Mouse (Mus musculus): ENCODE data around the gene Rnf157. TPM values are rescaled to one million over a fixed set of nuclear protein-coding genes. Genes with fewer than 3 reads are reported as not detected.

Rnf157 gene
- polyA plus RNA-seq, 1 experiment from 2014 or later, result 36.8 TPM

DNA sequence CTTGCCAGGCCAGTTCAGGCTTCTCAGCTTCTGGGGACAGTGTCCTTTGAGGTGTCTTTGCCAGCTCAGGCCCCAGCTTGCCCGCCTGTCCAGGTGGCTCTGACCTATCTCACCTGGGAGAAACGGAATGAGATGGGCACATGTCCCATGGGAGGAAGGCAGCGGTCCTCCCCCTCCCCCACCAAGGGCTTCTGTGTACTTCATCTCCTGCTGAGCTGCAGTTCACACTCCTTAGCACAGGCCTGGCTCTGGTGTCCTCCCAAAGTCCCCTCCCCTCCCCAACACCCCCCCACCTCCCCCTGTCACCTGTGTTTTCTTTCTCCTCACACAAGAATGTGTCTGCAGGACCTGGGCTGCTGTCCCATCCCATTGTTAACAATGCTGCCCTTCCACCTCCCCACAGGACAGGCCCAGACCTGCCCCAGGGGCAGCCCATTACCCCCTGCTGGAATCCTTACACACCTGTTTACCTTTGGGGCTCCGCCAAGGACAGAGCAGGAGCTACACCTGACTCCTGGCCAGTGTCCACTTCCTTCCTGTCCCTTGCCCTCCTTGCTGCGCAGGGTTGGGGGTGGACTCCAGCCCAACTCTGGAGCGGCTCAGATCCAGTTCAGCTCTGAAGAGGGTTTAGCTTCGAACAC lies 85.7 kb downstream of the Rnf157 start:
- H3K4me2 ChIP-seq, result no peak overlapping the region
- ATAC-seq (ENCODE audit: low FRiP score), result no peak

DNA sequence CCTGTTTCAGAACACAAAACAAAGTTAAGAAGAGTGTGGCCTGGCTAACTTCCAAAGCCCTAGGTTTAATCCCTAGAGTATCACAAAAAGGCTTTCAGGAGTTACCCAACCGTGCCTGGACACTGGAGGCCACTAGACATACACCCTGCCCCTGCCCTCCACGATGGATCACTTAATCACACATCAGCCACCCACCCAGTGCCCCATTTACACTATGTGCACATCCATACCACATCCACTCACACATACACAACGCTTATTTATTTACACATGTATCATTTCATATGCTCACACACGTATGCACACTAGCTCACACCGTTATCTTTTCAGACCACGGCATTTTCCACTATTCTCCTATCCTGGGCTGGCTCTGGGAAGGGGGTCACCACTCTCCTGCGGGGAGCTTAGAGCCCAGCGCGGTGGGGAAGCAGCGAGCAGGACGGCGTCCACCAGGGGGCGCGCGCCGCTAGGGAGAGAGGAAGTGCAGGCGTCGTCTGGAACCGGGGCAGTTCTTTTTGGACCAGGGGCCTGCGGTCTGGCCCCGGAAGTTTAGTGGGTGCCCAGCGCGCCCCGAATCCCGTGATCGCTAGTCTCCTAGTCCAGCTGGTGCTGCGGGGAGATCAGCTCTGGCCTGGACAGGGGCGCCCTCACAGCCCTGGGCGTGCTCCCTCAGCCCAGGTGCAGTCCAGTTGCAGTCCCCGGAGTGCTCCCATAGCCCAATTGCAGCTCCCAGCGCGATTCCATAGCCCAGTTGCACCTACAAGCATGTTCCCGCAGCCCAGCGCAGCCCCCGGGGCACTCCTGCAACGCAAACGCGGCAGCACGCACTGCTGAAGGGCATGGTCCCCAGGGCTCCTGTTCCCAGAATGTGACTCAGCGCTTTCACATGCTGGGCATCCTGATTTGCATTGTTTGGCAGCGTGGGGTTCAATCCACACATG lies 93.8 kb downstream of the Rnf157 start:
- peaks cover 24% of the 10 kb centered on the region for H3K27me3 ChIP-seq
- H3K27ac ChIP-seq, result no peak overlapping the region
- 2% methylated on average over 41 of the region's 41 CpGs for WGBS
- peak overlapping the region; percentile 57 for H3K9ac ChIP-seq
- peak overlapping the region; percentile 73 for H3K4me2 ChIP-seq
- H3K36me3 ChIP-seq (replicated peaks), result no peaks in the 10 kb centered on the region
- no peaks in the 10 kb centered on the region for H3K9me3 ChIP-seq
- ATAC-seq (ENCODE audit: low FRiP score), result peak; percentile 85
- peaks cover 15% of the 10 kb centered on the region for H3K4me1 ChIP-seq
- peak overlapping the region; percentile 38 for H3K4me3 ChIP-seq (replicated peaks)

More for the DNA sequence above, 85.7 kb downstream of the Rnf157 start:
- WGBS, result 69% methylated on average over 7 of the region's 7 CpGs
- H3K36me3 ChIP-seq (replicated peaks), result no peaks in the 10 kb centered on the region
- H3K9me3 ChIP-seq, result no peaks in the 10 kb centered on the region
- H3K4me1 ChIP-seq, result peaks cover 35% of the 10 kb centered on the region
- no peak overlapping the region for H3K27ac ChIP-seq
- H3K27me3 ChIP-seq, result 0 out of 2 replicates have a peak, but pooled peaks cover 4% of the 10 kb centered on the region
- no peak overlapping the region for H3K4me3 ChIP-seq (replicated peaks)
- no peak overlapping the region for H3K9ac ChIP-seq

DNA sequence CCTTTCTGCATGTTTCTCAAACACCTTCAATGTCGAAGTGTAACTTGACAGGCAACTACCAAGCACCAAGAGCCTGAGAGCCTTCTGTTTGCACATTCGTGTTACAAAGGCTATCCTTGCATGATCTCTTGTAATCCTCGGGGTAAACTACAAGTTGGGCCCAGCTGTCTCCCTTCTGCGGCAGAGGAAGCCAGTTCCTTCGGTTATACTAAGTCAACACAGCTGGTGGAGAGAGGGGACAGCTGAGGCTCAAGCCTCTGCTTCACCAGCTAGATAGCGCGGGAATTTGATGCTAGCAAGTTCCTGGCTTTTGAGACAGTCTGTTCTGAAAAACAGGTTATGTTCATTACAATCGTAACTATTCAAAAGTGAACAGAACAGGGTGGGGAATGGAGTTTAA lies 100.5 kb downstream of the Rnf157 start:
- no peak overlapping the region for H3K4me3 ChIP-seq (replicated peaks)
- no peak overlapping the region for H3K27ac ChIP-seq
- H3K36me3 ChIP-seq (replicated peaks), result no peaks in the 10 kb centered on the region
- H3K4me2 ChIP-seq, result no peak overlapping the region
- H3K4me1 ChIP-seq, result peaks cover 5% of the 10 kb centered on the region; the same call in 1 of the 2 replicates
- peaks cover 24% of the 10 kb centered on the region for H3K27me3 ChIP-seq
- no peak for ATAC-seq (ENCODE audit: low FRiP score)
- no peak overlapping the region for H3K9ac ChIP-seq
- H3K9me3 ChIP-seq, result no peaks in the 10 kb centered on the region
- 78% methylated on average over 8 of the region's 8 CpGs for WGBS

DNA sequence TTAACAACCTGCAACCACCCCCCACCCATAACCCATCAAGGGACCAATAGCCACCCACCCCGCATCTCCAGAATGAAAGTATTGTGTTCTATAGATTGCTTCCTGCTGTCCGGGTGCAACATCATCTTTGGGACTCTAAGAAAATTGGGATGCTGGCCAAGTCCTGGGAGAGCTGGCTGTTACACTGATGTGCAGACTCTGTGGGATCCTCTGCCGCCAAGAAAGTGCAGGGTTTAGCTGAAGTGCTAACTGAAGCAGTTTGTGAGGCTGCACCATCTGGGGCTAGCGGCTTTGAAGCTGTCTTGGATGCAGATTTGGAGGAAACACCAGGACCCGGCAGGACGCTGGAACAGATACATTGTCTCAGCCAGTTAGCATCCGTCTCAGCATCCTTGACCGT lies 101.7 kb downstream of the Rnf157 start:
- no peak overlapping the region for H3K27ac ChIP-seq
- H3K36me3 ChIP-seq (replicated peaks), result no peaks in the 10 kb centered on the region
- WGBS, result 66% methylated on average over 8 of the region's 8 CpGs
- no peak for ATAC-seq (ENCODE audit: low FRiP score)
- no peak overlapping the region for H3K4me3 ChIP-seq (replicated peaks)
- no peaks in the 10 kb centered on the region for H3K9me3 ChIP-seq
- no peak overlapping the region for H3K4me2 ChIP-seq
- peaks cover 9% of the 10 kb centered on the region for H3K4me1 ChIP-seq
- no peak overlapping the region for H3K9ac ChIP-seq
- H3K27me3 ChIP-seq, result peaks cover 17% of the 10 kb centered on the region; the same call in 1 of the 2 replicates

DNA sequence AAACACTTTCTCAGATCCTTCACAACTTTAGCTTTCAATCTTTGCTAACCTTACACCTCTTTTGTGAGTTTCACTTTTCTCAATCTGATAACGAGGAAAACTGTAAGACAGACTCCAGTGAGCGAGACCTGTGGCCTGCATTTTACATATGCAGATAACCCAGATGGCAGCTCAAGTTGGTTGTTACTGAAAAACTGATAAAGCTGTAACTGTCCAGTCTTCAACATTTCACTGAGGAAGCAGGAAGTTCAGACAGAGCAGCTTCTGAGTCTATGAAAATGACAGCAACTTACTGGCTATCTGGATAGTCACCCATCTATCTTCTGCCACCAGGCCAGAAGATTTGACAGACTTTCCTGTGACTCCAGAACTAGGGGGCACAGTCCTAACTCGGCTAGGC lies 103.2 kb downstream of the Rnf157 start:
- no peak overlapping the region for H3K27ac ChIP-seq
- no peak overlapping the region for H3K9ac ChIP-seq
- peaks cover 10% of the 10 kb centered on the region for H3K4me1 ChIP-seq
- peaks cover 12% of the 10 kb centered on the region; the same call in 1 of the 2 replicates for H3K27me3 ChIP-seq
- H3K4me3 ChIP-seq (replicated peaks), result no peak overlapping the region
- ATAC-seq (ENCODE audit: low FRiP score), result no peak
- H3K4me2 ChIP-seq, result no peak overlapping the region
- 77% methylated on average over 3 of the region's 3 CpGs for WGBS
- H3K36me3 ChIP-seq (replicated peaks), result peaks cover 6% of the 10 kb centered on the region
- H3K9me3 ChIP-seq, result no peaks in the 10 kb centered on the region; the same call in 1 of the 2 replicates

DNA sequence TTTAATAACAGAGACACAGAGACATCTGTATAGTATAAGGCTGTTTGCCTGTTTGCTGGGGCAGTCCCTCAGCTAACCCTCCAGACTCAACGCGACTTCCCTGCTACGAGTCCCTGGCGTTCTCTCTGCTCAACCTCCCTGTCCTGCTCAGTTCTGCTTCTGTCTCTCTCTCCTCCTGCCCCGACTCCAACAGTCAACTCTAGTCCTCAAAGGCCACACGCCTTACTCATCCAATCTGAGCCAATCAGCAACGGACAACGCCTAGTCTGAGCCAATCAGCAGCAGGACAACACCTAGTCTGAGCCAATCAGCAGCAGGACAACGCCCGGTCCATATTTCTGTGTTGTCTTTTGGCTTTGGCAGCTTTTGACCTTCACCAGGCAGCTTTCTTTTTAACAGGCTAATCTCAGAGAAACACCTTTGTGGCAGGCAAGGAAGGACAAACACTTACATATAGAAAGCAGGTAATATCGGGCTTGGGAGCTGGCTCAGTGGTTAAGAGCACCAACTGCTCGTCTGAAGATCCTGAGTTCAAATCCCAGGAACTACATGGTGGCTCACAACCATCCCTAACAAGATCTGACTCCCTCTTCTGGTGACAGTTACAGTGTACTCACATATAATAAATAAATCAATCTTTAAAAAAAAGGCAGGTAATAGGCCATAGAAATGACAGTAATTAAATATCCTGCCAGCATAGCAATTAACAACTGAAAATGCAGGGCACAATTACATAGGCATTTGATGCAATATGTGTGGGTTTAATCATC lies 104.9 kb downstream of the Rnf157 start:
- Histone ChIP-seq H3K27ac (no peak overlapping the region), H3K36me3 (replicated peaks) (peaks cover 21% of the 10 kb centered on the region), H3K27me3 (peaks cover 12% of the 10 kb centered on the region; the same call in 1 of the 2 replicates), H3K9me3 (no peaks in the 10 kb centered on the region; the same call in 1 of the 2 replicates), H3K9ac (no peak overlapping the region), H3K4me3 (replicated peaks) (no peak overlapping the region), H3K4me1 (peaks cover 10% of the 10 kb centered on the region), H3K4me2 (no peak overlapping the region)
- no peak for ATAC-seq (ENCODE audit: low FRiP score)
- 90% methylated on average over 12 of the region's 12 CpGs for WGBS

DNA sequence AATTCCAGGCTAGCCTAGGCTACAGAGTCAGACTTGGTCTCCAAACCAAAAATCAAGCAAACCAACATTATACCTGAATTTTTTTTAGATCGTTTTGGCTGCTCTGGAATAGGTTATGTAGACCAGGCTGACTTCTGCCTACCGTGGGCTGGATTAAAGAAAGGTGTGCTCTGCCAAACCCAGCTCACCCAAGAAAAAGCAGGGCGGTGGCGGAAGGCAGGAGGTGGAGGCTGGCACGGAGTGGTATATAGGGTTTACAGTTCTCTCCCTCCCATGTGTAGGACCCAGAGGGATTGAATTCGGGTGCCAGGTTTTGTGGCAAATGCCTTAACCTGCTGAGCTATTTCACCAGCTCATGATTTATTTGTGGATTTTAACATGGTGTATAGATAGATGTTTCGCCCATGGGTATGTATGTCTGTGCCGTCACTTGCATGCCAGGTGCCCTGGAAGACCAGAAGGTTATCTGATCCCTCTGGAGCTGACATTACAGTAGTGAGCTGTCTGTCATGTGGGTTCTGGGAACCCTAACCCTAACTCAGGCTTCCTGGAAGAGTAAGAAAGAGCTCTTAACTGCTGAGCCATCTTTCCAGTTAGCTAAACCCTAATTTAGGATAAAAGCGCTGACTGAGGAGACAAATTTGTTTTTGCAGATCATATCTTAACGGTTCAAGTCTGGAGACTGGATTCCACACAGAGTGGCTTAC lies 105.7 kb downstream of the Rnf157 start, which contains the start of gene Exoc7:
Exoc7 (minus strand) TSS at position 215 of the 707 bp plus-strand sequence.
- Histone ChIP-seq H3K4me2 (peak within 1 kb of the TSS; percentile 79), H3K9ac (peak within 1 kb of the TSS; percentile 80), H3K9me3 (no peaks in the 10 kb centered on the region; the same call in 1 of the 2 replicates), H3K27ac (0 out of 2 replicates have a peak within 1 kb of the TSS, but pooled peaks have one; percentile 20), H3K27me3 (peaks cover 12% of the 10 kb centered on the region; the same call in 1 of the 2 replicates), H3K4me1 (peaks cover 10% of the 10 kb centered on the region), H3K36me3 (replicated peaks) (peaks cover 28% of the 10 kb centered on the region), H3K4me3 (replicated peaks) (peak within 1 kb of the TSS; percentile 77)
- 84% methylated on average over 10 of the region's 10 CpGs for WGBS
- peak; percentile 31; the same call in 1 of the 2 replicates for ATAC-seq (ENCODE audit: low FRiP score)

DNA sequence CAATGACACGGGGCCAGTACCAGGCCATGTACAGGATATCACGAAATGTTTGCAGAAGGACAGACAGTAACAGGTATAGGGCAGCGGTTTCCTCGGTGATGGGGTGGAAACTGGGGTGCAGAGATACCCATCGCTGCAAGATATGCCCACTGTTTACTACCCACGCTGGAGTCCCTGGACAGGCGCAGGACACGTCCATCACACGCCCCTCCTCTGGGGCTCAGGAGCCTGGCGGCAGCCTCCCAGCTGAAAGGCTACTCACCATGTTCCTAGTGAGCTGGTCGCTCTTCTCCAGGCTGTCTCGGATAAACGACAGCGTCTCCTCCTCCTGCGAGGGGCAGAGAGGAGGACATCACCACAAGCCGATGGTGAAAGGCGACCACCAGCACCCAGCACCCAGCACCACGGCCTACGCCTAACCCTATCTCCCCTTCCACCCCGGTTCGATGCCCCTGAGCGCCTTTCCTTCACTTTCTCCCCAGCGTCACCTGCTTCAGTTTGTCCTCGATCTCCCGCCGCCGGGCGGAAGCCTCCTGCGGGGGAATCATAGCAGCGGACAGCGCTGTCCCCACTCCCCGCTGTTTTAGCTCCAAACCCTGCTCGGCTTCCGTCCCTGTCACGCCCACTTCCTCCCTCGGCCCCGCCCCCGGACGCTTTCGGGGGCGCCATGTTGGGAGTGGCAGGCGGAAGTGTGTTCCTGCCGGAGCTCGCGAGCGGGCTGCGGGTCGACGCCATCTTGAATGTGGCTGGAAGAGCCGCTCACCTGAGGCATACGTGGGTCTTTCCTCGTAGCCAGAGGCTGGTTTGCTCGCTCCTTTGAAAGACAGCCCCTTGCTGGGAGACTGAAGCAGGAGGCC lies 106.5 kb downstream of the Rnf157 start:
- no peaks in the 10 kb centered on the region; the same call in 1 of the 2 replicates for H3K9me3 ChIP-seq
- 0 out of 2 replicates have a peak overlapping the region, but pooled peaks have one; percentile 20 for H3K27ac ChIP-seq
- H3K4me3 ChIP-seq (replicated peaks), result peak overlapping the region; percentile 77
- H3K4me2 ChIP-seq, result peak overlapping the region; percentile 79
- peaks cover 10% of the 10 kb centered on the region for H3K4me1 ChIP-seq
- 2% methylated on average over 53 of the region's 53 CpGs for WGBS
- peaks cover 12% of the 10 kb centered on the region; the same call in 1 of the 2 replicates for H3K27me3 ChIP-seq
- peak; percentile 93 for ATAC-seq (ENCODE audit: low FRiP score)
- H3K9ac ChIP-seq, result peak overlapping the region; percentile 80
- peaks cover 36% of the 10 kb centered on the region for H3K36me3 ChIP-seq (replicated peaks)

DNA sequence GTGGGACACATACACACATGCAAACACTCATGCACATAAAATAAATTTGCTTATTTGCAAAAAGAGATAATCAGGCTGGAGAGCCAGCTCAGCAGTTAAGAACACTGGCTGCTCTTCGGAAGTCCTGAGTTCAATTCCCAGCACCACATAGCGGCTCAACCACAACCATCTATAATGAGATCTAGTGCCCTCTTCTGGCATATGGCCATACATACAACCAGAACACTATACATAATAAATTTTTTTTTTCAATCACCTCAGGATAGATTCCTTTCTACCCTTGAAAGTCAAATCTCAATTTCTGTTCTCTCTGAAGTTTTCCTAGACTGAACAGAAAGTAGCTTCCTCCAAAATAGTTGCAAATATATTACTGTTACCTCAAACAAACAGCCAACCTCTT lies 107.4 kb downstream of the Rnf157 start:
- H3K9me3 ChIP-seq, result no peaks in the 10 kb centered on the region; the same call in 1 of the 2 replicates
- H3K4me1 ChIP-seq, result peaks cover 10% of the 10 kb centered on the region
- peak overlapping the region; percentile 80; the same call in 1 of the 2 replicates for H3K9ac ChIP-seq
- peak overlapping the region; percentile 77; the same call in 1 of the 2 replicates for H3K4me3 ChIP-seq (replicated peaks)
- WGBS, result 97% methylated on average over 2 of the region's 2 CpGs
- peak overlapping the region; percentile 79 for H3K4me2 ChIP-seq
- ATAC-seq (ENCODE audit: low FRiP score), result no peak
- peaks cover 45% of the 10 kb centered on the region for H3K36me3 ChIP-seq (replicated peaks)
- peaks cover 9% of the 10 kb centered on the region; the same call in 1 of the 2 replicates for H3K27me3 ChIP-seq
- no peak overlapping the region for H3K27ac ChIP-seq

DNA sequence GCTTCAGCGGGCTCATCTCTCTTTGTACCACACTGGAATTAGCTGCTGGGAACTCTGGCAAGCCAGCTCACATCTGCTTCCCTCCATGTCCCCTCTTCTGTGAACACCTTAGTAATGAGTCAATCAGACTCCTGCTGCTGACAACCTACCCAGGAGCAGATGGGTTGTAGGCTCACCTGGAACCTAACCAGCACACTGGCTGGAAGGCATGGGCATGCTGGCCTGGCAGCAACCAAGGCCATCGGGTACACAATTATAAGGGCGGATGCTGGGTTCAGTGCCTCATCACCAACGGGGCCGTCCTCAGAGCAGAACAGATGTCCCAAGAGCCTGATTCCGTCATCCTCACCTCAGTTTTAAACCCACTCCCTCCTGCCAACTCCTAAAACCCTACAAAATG lies 114.2 kb downstream of the Rnf157 start:
- ATAC-seq (ENCODE audit: low FRiP score), result no peak
- Histone ChIP-seq H3K9ac (no peak overlapping the region), H3K27ac (no peak overlapping the region), H3K4me2 (no peak overlapping the region), H3K27me3 (no peaks in the 10 kb centered on the region), H3K36me3 (replicated peaks) (peaks cover 94% of the 10 kb centered on the region), H3K4me3 (replicated peaks) (no peak overlapping the region), H3K4me1 (no peaks in the 10 kb centered on the region), H3K9me3 (no peaks in the 10 kb centered on the region)
- WGBS, result 93% methylated on average over 6 of the region's 6 CpGs

All from forebrain, embryonic 12.5 days (tissue).